Mouse (Mus musculus): ENCODE data around the gene Gpr149. TPM values are rescaled to one million over a fixed set of nuclear protein-coding genes. Genes with fewer than 3 reads are reported as not detected.

Gene Gpr149
- polyA plus RNA-seq (2015; fragmentation: Nextera tagmentation; extraction: Ambion mirVana): 1.5 and 1.8 TPM in 2 replicates

DNA sequence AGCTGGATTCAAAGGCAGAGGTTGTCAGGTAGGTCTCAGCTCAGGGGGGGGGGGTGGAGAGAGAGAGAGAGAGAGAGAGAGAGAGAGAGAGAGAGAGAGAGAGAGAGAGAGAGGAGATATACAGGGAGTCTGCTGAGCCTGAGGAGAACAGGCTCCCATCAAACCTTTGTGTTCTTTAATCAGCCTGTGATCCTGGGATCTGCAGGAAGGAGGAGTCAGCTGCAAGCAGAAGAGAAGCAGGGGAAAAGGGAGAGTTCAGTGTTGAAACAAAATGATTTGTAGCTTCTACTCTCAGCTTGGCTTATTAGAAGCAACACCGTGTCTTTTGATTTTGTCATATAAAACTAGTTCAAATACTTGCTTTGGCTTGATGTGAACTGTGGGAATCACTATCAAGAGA is at the start of gene Gpr149:
Gene Gpr149 (minus strand): TSS at position 168 of the 400 bp plus-strand sequence.
- no peak for ATAC-seq (ENCODE audit: low FRiP score)
- H3K9me3 ChIP-seq: no peaks in the 10 kb centered on the region
- peak within 1 kb of the TSS; percentile 63 for H3K4me3 ChIP-seq
- no peak within 1 kb of the TSS for H3K27ac ChIP-seq
- peaks cover 11% of the 10 kb centered on the region; the same call in 1 of the 2 replicates for H3K4me1 ChIP-seq (replicated peaks)
- no peaks in the 10 kb centered on the region for H3K36me3 ChIP-seq
- peak within 1 kb of the TSS; percentile 97 for H3K4me2 ChIP-seq
- peak within 1 kb of the TSS; percentile 77 for H3K9ac ChIP-seq
- WGBS: 91% methylated on average over 1 of the region's 1 CpGs
- H3K27me3 ChIP-seq: peaks cover 19% of the 10 kb centered on the region

DNA sequence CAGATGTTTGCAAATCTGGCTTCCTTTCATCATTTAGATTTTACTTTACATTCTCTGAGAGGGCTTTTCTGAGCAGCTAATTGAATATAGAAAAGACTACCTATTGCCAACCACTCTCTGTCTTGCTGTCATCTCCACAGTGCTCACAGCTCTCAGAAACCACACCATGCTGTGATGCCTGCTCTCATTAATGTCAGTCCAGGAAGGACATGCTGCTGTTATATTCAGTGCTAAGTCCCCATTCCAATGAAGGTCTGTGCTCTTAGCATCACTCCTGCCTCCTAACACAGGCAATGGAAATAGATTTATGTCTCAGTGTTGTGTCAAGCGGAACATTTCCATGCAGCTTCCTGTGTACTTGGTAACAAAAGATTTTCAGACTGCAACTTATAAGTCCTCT is 45.6 kb upstream of the Gpr149 start:
- no peaks in the 10 kb centered on the region for H3K9me3 ChIP-seq
- H3K4me2 ChIP-seq: no peak overlapping the region
- H3K36me3 ChIP-seq: no peaks in the 10 kb centered on the region
- H3K9ac ChIP-seq: no peak overlapping the region
- H3K27ac ChIP-seq: no peak overlapping the region
- WGBS: 89% methylated on average over 1 of the region's 1 CpGs
- H3K27me3 ChIP-seq: no peaks in the 10 kb centered on the region
- H3K4me1 ChIP-seq (replicated peaks): no peaks in the 10 kb centered on the region
- H3K4me3 ChIP-seq: no peak overlapping the region
- ATAC-seq (ENCODE audit: low FRiP score): no peak

DNA sequence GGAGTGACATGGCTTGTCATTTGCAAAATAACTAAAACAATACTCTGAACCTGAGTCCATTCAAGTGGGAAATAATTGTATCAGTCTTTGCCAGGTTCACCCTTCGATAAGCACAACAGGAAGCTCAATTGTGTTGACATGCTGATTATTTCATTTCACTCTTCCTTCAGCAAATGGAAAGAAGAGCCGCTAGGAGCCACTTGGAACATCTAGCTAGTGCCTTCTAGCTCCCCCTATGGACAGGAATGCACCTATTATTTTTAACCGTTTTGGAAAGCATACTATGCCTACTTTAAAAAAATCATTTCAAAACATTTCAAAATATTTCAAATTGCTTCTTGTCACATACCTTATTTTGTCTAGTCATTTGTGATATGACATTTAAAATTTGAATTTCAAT is 5.9 kb upstream of the Gpr149 start:
- no peaks in the 10 kb centered on the region for H3K4me1 ChIP-seq (replicated peaks)
- H3K9ac ChIP-seq: no peak overlapping the region
- 67% methylated on average over 3 of the region's 3 CpGs for WGBS
- no peaks in the 10 kb centered on the region for H3K36me3 ChIP-seq
- ATAC-seq (ENCODE audit: low FRiP score): no peak
- no peak overlapping the region for H3K27ac ChIP-seq
- no peaks in the 10 kb centered on the region for H3K9me3 ChIP-seq
- no peaks in the 10 kb centered on the region for H3K27me3 ChIP-seq
- H3K4me3 ChIP-seq: no peak overlapping the region
- H3K4me2 ChIP-seq: no peak overlapping the region

DNA sequence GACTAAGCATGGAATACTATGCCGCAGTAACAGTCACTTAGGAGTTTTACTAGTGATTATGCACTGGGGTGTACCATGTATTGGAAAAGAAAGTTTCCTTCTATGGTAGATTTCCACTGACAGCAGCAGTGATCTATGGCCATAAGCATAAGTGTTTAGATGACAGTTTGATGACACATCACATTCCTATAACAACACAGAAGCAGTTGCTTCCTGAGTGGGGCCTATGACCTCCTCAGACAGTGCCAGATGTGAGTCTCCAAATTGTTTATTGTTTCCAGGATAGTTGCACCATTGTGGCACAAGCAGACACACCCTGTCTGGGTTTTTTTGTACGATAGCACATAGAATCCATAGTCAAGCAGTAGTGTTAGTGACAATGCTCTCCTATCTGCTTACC is 991 bp upstream of the Gpr149 start:
- no peak overlapping the region for H3K4me3 ChIP-seq
- WGBS: 84% methylated on average over 2 of the region's 2 CpGs
- no peak for ATAC-seq (ENCODE audit: low FRiP score)
- peaks cover 19% of the 10 kb centered on the region for H3K27me3 ChIP-seq
- no peak overlapping the region for H3K4me2 ChIP-seq
- H3K27ac ChIP-seq: no peak overlapping the region
- H3K36me3 ChIP-seq: no peaks in the 10 kb centered on the region
- H3K4me1 ChIP-seq (replicated peaks): peaks cover 11% of the 10 kb centered on the region; the same call in 1 of the 2 replicates
- H3K9me3 ChIP-seq: no peaks in the 10 kb centered on the region
- no peak overlapping the region for H3K9ac ChIP-seq

DNA sequence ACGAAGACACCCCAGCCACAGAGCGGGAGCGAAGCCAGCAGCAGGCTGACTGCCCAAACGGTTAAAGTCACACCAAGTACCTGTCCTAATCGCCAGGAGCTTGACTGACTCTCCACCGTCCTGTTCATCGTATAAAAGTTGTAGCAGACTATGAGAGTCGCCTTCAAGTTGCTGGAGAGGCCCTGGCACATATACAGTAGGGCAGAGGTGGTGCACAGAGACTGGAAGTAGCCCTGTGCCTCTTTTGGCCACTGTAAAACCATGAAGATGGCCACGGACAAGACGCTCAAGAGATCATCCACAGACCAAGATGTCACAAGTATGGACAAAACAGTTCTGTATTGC is 921 bp downstream of the Gpr149 start:
- no peak overlapping the region for H3K27ac ChIP-seq
- H3K27me3 ChIP-seq: peaks cover 19% of the 10 kb centered on the region
- ATAC-seq (ENCODE audit: low FRiP score): no peak
- H3K36me3 ChIP-seq: no peaks in the 10 kb centered on the region
- peak overlapping the region; percentile 97 for H3K4me2 ChIP-seq
- H3K4me1 ChIP-seq (replicated peaks): peaks cover 11% of the 10 kb centered on the region; the same call in 1 of the 2 replicates
- WGBS: 16% methylated on average over 10 of the region's 10 CpGs
- no peaks in the 10 kb centered on the region for H3K9me3 ChIP-seq
- peak overlapping the region; percentile 77 for H3K9ac ChIP-seq
- peak overlapping the region; percentile 63 for H3K4me3 ChIP-seq

DNA sequence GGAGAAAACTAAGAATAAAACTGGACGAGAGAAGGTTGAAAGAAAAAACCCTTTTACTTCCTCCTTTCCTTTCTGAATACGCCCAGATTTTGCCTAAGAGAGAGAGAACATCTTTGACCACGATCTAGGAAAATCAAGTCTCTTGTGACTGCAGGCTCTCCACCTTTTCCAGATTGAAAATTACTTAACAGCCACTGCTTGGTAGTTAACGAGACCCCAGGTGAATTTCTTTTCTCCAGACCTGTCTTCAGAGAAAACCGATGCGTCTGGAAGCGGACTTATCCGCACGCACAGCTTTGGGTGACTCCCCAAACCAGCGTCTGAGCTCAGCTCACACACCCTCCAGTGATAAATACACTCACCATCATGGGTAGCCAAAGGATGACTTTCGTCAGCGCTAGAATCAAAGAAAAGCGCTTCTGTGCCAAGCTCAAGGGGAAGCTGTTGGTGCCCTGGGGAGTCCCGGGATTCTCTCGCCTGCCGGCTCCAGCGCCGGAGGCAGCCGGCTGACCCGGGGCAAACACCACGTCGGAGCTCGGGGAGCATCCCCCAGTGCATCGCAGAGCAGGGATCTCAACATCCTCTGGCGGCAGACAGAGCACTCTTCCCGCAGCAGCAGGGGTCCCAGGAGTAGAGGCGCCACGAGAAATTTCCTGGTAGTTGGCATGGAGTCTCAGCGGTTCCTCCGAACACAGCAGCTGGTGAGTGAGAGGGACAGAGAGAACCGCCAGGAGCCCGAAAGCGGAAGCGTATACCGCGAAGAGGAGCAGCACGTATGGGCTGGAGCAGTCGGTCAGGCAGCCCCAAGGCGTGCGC is 1.5 kb downstream of the Gpr149 start:
- ATAC-seq (ENCODE audit: low FRiP score): peak; percentile 92
- H3K9me3 ChIP-seq: no peaks in the 10 kb centered on the region
- peak overlapping the region; percentile 77 for H3K9ac ChIP-seq
- peak overlapping the region; percentile 97 for H3K4me2 ChIP-seq
- peak overlapping the region; percentile 63 for H3K4me3 ChIP-seq
- WGBS: 2% methylated on average over 40 of the region's 40 CpGs
- H3K27me3 ChIP-seq: peaks cover 19% of the 10 kb centered on the region
- H3K4me1 ChIP-seq (replicated peaks): peaks cover 11% of the 10 kb centered on the region; the same call in 1 of the 2 replicates
- no peak overlapping the region for H3K27ac ChIP-seq
- H3K36me3 ChIP-seq: no peaks in the 10 kb centered on the region

DNA sequence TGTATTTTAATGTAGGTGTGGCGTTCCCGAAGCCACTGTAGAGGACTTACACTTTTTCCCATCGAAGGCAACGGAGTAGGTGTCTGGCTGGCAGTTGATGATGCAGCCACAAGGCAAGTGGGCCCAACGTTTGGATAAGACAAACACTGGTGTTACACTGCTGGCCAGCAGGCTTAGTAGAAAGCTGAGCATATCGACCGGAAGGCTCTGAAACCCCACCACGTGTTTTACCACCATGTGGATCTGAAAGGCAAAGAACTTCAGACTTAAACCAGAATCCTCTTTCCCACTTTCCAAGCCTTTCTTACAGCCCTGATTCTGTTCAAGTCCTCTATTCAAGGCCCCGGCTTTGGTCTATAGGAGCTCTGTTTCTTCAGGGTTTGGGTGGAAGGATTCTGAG is 2.5 kb downstream of the Gpr149 start:
- Histone ChIP-seq H3K4me1 (replicated peaks) (peaks cover 11% of the 10 kb centered on the region; the same call in 1 of the 2 replicates), H3K9me3 (no peaks in the 10 kb centered on the region), H3K27ac (no peak overlapping the region), H3K27me3 (peaks cover 19% of the 10 kb centered on the region), H3K9ac (no peak overlapping the region), H3K4me2 (peak overlapping the region; percentile 97), H3K36me3 (no peaks in the 10 kb centered on the region), H3K4me3 (peak overlapping the region; percentile 63; the same call in 1 of the 2 replicates)
- WGBS: 79% methylated on average over 9 of the region's 9 CpGs
- no peak for ATAC-seq (ENCODE audit: low FRiP score)

DNA sequence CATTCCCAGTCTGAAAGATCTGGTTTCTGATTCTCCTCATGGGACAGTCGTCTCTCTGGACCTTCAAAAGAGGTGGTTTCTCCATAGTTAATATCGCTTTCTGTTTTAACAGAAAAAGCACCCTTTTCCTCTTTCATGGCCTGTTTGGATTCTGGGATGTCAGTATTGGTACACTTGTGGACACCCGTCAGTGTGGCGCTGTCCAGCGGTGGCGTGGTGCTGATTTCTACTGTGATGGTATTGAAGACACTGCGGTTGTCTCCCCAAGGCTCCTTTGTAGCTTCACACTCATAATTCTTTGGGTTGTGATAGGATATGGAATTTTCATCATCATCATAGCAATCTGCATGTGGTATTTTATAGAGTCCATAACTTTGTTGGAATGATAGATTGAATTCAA is 10.1 kb downstream of the Gpr149 start:
- Histone ChIP-seq H3K4me3 (no peak overlapping the region), H3K27me3 (no peaks in the 10 kb centered on the region), H3K4me2 (no peak overlapping the region), H3K27ac (no peak overlapping the region), H3K9me3 (no peaks in the 10 kb centered on the region), H3K4me1 (replicated peaks) (no peaks in the 10 kb centered on the region), H3K36me3 (no peaks in the 10 kb centered on the region), H3K9ac (no peak overlapping the region)
- WGBS: 31% methylated on average over 7 of the region's 7 CpGs
- ATAC-seq (ENCODE audit: low FRiP score): no peak

DNA sequence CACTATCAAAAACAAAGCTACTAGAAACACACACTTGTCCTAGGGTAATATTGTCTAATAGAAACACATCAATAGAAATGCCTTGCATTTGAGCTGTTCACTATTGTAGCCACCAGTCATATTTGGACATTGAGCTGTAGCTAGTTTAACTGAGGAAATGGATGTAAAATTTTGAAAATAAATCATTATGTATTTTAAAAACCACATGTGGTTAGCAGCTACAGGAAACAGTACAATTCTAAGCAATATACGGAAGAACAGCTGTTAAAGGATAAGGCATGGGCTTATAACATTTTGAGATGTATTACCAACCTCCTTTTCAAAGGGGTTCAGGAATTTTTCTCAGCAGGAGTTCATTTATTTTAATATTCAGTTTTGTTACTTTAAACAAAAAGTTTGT is 19.9 kb downstream of the Gpr149 start:
- Histone ChIP-seq H3K36me3 (no peaks in the 10 kb centered on the region), H3K4me3 (no peak overlapping the region), H3K27me3 (no peaks in the 10 kb centered on the region), H3K9ac (no peak overlapping the region), H3K27ac (no peak overlapping the region), H3K9me3 (no peaks in the 10 kb centered on the region), H3K4me2 (no peak overlapping the region), H3K4me1 (replicated peaks) (no peaks in the 10 kb centered on the region)
- 95% methylated on average over 1 of the region's 1 CpGs for WGBS
- no peak for ATAC-seq (ENCODE audit: low FRiP score)

- H3K4me2 ChIP-seq: no peak overlapping the region
- ATAC-seq (ENCODE audit: low FRiP score): 0 out of 2 replicates have a peak, but pooled peaks have one; percentile 36
- WGBS: 79% methylated on average over 5 of the region's 5 CpGs
Observed at GRCm38 (mm10) chr3:62527593-62527992, 77.3 kb downstream of the Gpr149 start.

GRCm38 (mm10) chr3:62527160-62527559 is 77.8 kb downstream of the Gpr149 start:
- no peak overlapping the region for H3K4me2 ChIP-seq
- ATAC-seq (ENCODE audit: low FRiP score): 0 out of 2 replicates have a peak, but pooled peaks have one; percentile 36
- H3K4me1 ChIP-seq (replicated peaks): no peaks in the 10 kb centered on the region
- H3K36me3 ChIP-seq: no peaks in the 10 kb centered on the region
- H3K9me3 ChIP-seq: no peaks in the 10 kb centered on the region
- no peak overlapping the region for H3K27ac ChIP-seq
- 36% methylated on average over 4 of the region's 4 CpGs for WGBS
- H3K27me3 ChIP-seq: no peaks in the 10 kb centered on the region
- H3K4me3 ChIP-seq: no peak overlapping the region
- H3K9ac ChIP-seq: no peak overlapping the region

More at GRCm38 (mm10) chr3:62527593-62527992, 77.3 kb downstream of the Gpr149 start:
- H3K27ac ChIP-seq: no peak overlapping the region
- H3K9ac ChIP-seq: no peak overlapping the region
- H3K27me3 ChIP-seq: no peaks in the 10 kb centered on the region
- no peak overlapping the region for H3K4me3 ChIP-seq
- H3K9me3 ChIP-seq: no peaks in the 10 kb centered on the region
- no peaks in the 10 kb centered on the region for H3K4me1 ChIP-seq (replicated peaks)
- H3K36me3 ChIP-seq: no peaks in the 10 kb centered on the region

GRCm38 (mm10) chr3:62507206-62507647 is 97.7 kb downstream of the Gpr149 start:
- no peaks in the 10 kb centered on the region for H3K27me3 ChIP-seq
- H3K9me3 ChIP-seq: no peaks in the 10 kb centered on the region
- 40% methylated on average over 5 of the region's 5 CpGs for WGBS
- H3K9ac ChIP-seq: no peak overlapping the region
- no peak overlapping the region for H3K27ac ChIP-seq
- no peaks in the 10 kb centered on the region for H3K36me3 ChIP-seq
- peak overlapping the region; percentile 73 for H3K4me2 ChIP-seq
- no peak; the same call in 1 of the 2 replicates for ATAC-seq (ENCODE audit: low FRiP score)
- H3K4me3 ChIP-seq: peak overlapping the region; percentile 92
- peaks cover 18% of the 10 kb centered on the region for H3K4me1 ChIP-seq (replicated peaks)
